Mouse (Mus musculus) MEL (cell line): ENCODE results near the gene Serpinb5.

Experiments used
- BHLHE40 ChIP-seq: IDR thresholded peaks from 2 replicates; pipeline ENCODE4 v1.6.1; 2012; ENCODE audit warnings: low read depth, mild to moderate bottlenecking, inconsistent platforms, low read length, improper control_type of control experiment, borderline replicate concordance
- CTCF ChIP-seq, 3 experiments: IDR thresholded peaks in 2 of 3; conservative IDR thresholded peaks in 1 of 3; 2 replicates each; pipeline ENCODE4 v1.5.1; 2011 to 2012; ENCODE audit warnings: low read length in 3 of 3, low read depth in 2 of 3, mild to moderate bottlenecking in 2 of 3, improper control_type of control experiment in 1 of 3, inconsistent platforms in 1 of 3, mixed read lengths in 1 of 3, moderate library complexity in 1 of 3; ENCODE audit not compliant: control insufficient read depth in 1 of 3, insufficient read depth in 1 of 3, poor library complexity in 1 of 3, severe bottlenecking in 1 of 3
- EP300 ChIP-seq, 2 experiments: IDR thresholded peaks; 2 replicates each; pipeline ENCODE4 v1.6.1; 2011; ENCODE audit warnings: improper control_type of control experiment in 2 of 2, low read length in 2 of 2, low read depth in 1 of 2, mild to moderate bottlenecking in 1 of 2
- HCFC1 ChIP-seq: IDR thresholded peaks from 2 replicates; pipeline ENCODE4 v1.6.1; 2012; ENCODE audit warnings: low read depth, mild to moderate bottlenecking, inconsistent platforms, low read length, improper control_type of control experiment, moderate library complexity
- POLR2A ChIP-seq, 2 experiments: IDR thresholded peaks; 2 replicates each; pipeline ENCODE4 v1.6.1; 2011 to 2012; ENCODE audit warnings: low read length in 2 of 2, mild to moderate bottlenecking in 2 of 2, control low read depth in 1 of 2, improper control_type of control experiment in 1 of 2, low read depth in 1 of 2, moderate library complexity in 1 of 2; ENCODE audit not compliant: control insufficient read depth in 1 of 2, insufficient read depth in 1 of 2, poor library complexity in 1 of 2
- RCOR1 ChIP-seq: IDR thresholded peaks from 2 replicates; pipeline ENCODE4 v1.6.1; 2012; ENCODE audit warnings: low read depth, mild to moderate bottlenecking, inconsistent platforms, low read length, improper control_type of control experiment
- SMC3 ChIP-seq: IDR thresholded peaks from 2 replicates; pipeline ENCODE4 v1.6.1; 2011; ENCODE audit warnings: low read depth, low read length, improper control_type of control experiment
- UBTF ChIP-seq: IDR thresholded peaks from 2 replicates; pipeline ENCODE4 v1.6.1; 2012; ENCODE audit warnings: low read depth, mild to moderate bottlenecking, inconsistent platforms, low read length, improper control_type of control experiment, moderate library complexity, borderline replicate concordance; ENCODE audit not compliant: insufficient read depth

DNA sequence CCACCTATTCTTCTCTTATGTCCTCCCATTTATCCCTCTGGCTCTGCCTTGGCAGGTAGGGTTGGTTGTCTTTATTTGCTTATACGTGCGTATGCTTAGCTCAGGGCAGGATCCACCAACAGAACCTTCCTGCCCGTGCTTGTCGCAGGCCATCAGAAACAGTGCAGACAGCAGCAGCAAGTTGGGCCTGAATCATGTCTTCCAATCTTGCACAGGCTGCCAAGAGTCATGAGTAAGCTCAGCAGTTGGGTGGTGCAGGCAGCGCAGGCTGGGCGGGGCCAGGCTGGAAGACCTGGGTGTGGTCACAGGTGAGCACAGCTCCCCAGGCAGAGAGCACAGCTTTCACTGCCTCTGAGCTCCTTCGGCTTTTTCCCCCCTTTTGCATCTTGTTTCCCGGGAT, at the start of gene Serpinb5:
- no peak for TF ChIP-seq BHLHE40
- no peak for TF ChIP-seq CTCF (IDR thresholded peaks at IDR 0.05 in 2 of 3, conservative IDR thresholded peaks at IDR 0.05 in 1 of 3; ENCODE audit: control insufficient read depth in 1 of 3, insufficient read depth in 1 of 3, low read depth in 2 of 3, low read length in 3 of 3, poor library complexity in 1 of 3, severe bottlenecking in 1 of 3)
- no peak for TF ChIP-seq HCFC1
- no peak for TF ChIP-seq SMC3
- TF ChIP-seq RCOR1 = no peak
- TF ChIP-seq EP300 (IDR thresholded peaks at IDR 0.05; ENCODE audit: low read depth in 1 of 2, low read length in 2 of 2) = no peak
- no peak for TF ChIP-seq UBTF
- no peak for TF ChIP-seq POLR2A (IDR thresholded peaks at IDR 0.05; ENCODE audit: control insufficient read depth in 1 of 2, insufficient read depth in 1 of 2, low read depth in 1 of 2, low read length in 2 of 2, poor library complexity in 1 of 2)
